Mouse (Mus musculus) urinary bladder, postnatal 10 days (tissue): ENCODE results near the gene Ube2e2.
"Not testable (repeated sequence)": the region's sequence is repeated elsewhere in the genome, so short reads cannot be mapped to it uniquely, and the experiment has no call there.

ENCODE experiments used
- DNase-seq: peaks from one replicate; pipeline ENCODE4 v3.0.0; 2022; ENCODE audit warnings: low spot score

Ube2e2 gene

GRCm38 (mm10) chr14:18637739-18638138 is 256.3 kb downstream of the Ube2e2 start:
- DNase-seq: no peak

GRCm38 (mm10) chr14:18628170-18628569 is 265.9 kb downstream of the Ube2e2 start:
- no peak for DNase-seq

- DNase-seq: no peak
These were observed 275.5 kb downstream of the Ube2e2 start for GRCm38 (mm10) chr14:18618603-18619002.

- DNase-seq: no peak
These were observed 292.1 kb downstream of the Ube2e2 start for GRCm38 (mm10) chr14:18601927-18602326.

GRCm38 (mm10) chr14:18586239-18587034 is 307.6 kb downstream of the Ube2e2 start:
- no peak for DNase-seq

GRCm38 (mm10) chr14:18581735-18582134 is 312.3 kb downstream of the Ube2e2 start:
- DNase-seq: no peak

- no peak for DNase-seq
These were observed 319.3 kb downstream of the Ube2e2 start for GRCm38 (mm10) chr14:18574756-18575155.

- DNase-seq: no peak
These were observed 319.8 kb downstream of the Ube2e2 start for GRCm38 (mm10) chr14:18574130-18574721.

- DNase-seq: no peak
These were observed 320.6 kb downstream of the Ube2e2 start for GRCm38 (mm10) chr14:18573286-18573956.

GRCm38 (mm10) chr14:18572852-18573251 is 321.2 kb downstream of the Ube2e2 start:
- DNase-seq: no peak

- DNase-seq: no peak
These were observed 324.5 kb downstream of the Ube2e2 start for GRCm38 (mm10) chr14:18569615-18570014.

- not testable (repeated sequence) for DNase-seq
These were observed 329.1 kb downstream of the Ube2e2 start for GRCm38 (mm10) chr14:18564999-18565398.

GRCm38 (mm10) chr14:18555287-18555686 is 338.8 kb downstream of the Ube2e2 start:
- DNase-seq: no peak

- no peak for DNase-seq
These were observed 339.5 kb downstream of the Ube2e2 start for GRCm38 (mm10) chr14:18554627-18554988.

- no peak for DNase-seq
These were observed 340.0 kb downstream of the Ube2e2 start for GRCm38 (mm10) chr14:18553987-18554626.

GRCm38 (mm10) chr14:18547541-18547940 is 346.5 kb downstream of the Ube2e2 start:
- DNase-seq: no peak

- not testable (repeated sequence) for DNase-seq
These were observed 355.0 kb downstream of the Ube2e2 start for GRCm38 (mm10) chr14:18539092-18539491.

GRCm38 (mm10) chr14:18530899-18531298 is 363.2 kb downstream of the Ube2e2 start:
- DNase-seq: no peak

GRCm38 (mm10) chr14:18530496-18530895 is 363.6 kb downstream of the Ube2e2 start:
- no peak for DNase-seq
